Mouse (Mus musculus): ENCODE results near the gene Zfp648. TPM values are rescaled to one million over a fixed set of nuclear protein-coding genes. Genes with fewer than 3 reads are reported as not detected.

Zfp648 gene
- polyA plus RNA-seq (2017; shearing (Covaris generic)) = not detected

GRCm38 (mm10) chr1:154200955-154201722 lies at the start of gene Zfp648:
TSS of gene Zfp648 (plus strand) at chr1:154201187.

